Mouse (Mus musculus) urinary bladder, postnatal 14 days (tissue): Measurements from ENCODE around the gene Retreg2.

ENCODE experiments used
- DNase-seq: peaks from one replicate; pipeline ENCODE4 v3.0.0; 2021; ENCODE audit warnings: low spot score

Gene Retreg2

GRCm38 (mm10) chr1:75142301-75143261, at the start of gene Retreg2, which contains the start of gene Cnppd1:
Gene Retreg2 (plus strand): TSS chr1:75142778.
Gene Cnppd1 (minus strand): TSS chr1:75142711.
- DNase-seq: peak; percentile 96

- no peak for DNase-seq
These were observed 20.4 kb upstream of the Retreg2 start for GRCm38 (mm10) chr1:75122211-75122610.

- DNase-seq: peak; percentile 95
These were observed 17.9 kb upstream of the Retreg2 start, which contains the start of gene Nhej1 for GRCm38 (mm10) chr1:75124346-75125321. Gene Nhej1 (minus strand): TSS chr1:75125200.

GRCm38 (mm10) chr1:75125418-75125817, 17.2 kb upstream of the Retreg2 start:
- no peak for DNase-seq

- DNase-seq: no peak
These were observed 13.9 kb upstream of the Retreg2 start for GRCm38 (mm10) chr1:75128641-75129040.

GRCm38 (mm10) chr1:75133421-75134207, 9.0 kb upstream of the Retreg2 start, which contains the start of gene Slc23a3:
Gene Slc23a3 (minus strand): TSS chr1:75133890.
- no peak for DNase-seq

GRCm38 (mm10) chr1:75136293-75136692, 6.3 kb upstream of the Retreg2 start:
- DNase-seq: no peak

- DNase-seq: no peak
These were observed 5.8 kb upstream of the Retreg2 start for GRCm38 (mm10) chr1:75136730-75137129.

GRCm38 (mm10) chr1:75138448-75138847, 4.1 kb upstream of the Retreg2 start:
- DNase-seq: no peak

- DNase-seq: no peak
These were observed 1.9 kb upstream of the Retreg2 start for GRCm38 (mm10) chr1:75140601-75141190.

GRCm38 (mm10) chr1:75141486-75142190, 940 bp upstream of the Retreg2 start:
- peak; percentile 75 for DNase-seq

- no peak for DNase-seq
These were observed 3.0 kb downstream of the Retreg2 start for GRCm38 (mm10) chr1:75145589-75145988.

GRCm38 (mm10) chr1:75147411-75148135, 5.0 kb downstream of the Retreg2 start:
- DNase-seq: no peak

GRCm38 (mm10) chr1:75148727-75149126, 6.1 kb downstream of the Retreg2 start:
- no peak for DNase-seq

- no peak for DNase-seq
These were observed 13.3 kb downstream of the Retreg2 start for GRCm38 (mm10) chr1:75155837-75156236.

GRCm38 (mm10) chr1:75158990-75159389, 16.4 kb downstream of the Retreg2 start:
- DNase-seq: no peak

- DNase-seq: no peak
These were observed 17.1 kb downstream of the Retreg2 start for GRCm38 (mm10) chr1:75159540-75160255.

- DNase-seq: no peak
These were observed 17.7 kb downstream of the Retreg2 start for GRCm38 (mm10) chr1:75160256-75160617.

- no peak for DNase-seq
These were observed 25.5 kb downstream of the Retreg2 start for GRCm38 (mm10) chr1:75168093-75168471.
